Mouse (Mus musculus): ENCODE measurements around the gene Copz1.

Gene Copz1

DNA sequence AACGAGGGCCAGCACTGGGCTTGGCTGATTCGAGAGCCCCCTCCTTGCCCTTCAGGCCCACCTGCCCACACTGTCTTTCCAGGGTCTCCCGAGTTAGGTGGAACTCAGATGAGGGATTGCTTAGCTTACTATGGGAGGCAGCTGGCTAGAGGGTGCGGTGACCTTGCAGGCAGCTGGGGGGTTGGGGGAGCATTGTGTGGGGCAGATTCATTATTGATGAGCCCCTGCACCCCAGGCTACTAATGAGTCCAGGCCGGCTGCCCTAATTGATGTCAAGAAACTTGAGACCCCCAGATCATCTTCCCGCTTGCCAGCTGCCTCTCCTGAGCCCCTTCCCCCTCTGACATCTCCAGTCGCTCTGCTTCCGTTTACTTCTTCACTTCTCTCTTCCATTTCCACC is 69.0 kb downstream of the Copz1 start:
- DNase-seq, result no peak

DNA sequence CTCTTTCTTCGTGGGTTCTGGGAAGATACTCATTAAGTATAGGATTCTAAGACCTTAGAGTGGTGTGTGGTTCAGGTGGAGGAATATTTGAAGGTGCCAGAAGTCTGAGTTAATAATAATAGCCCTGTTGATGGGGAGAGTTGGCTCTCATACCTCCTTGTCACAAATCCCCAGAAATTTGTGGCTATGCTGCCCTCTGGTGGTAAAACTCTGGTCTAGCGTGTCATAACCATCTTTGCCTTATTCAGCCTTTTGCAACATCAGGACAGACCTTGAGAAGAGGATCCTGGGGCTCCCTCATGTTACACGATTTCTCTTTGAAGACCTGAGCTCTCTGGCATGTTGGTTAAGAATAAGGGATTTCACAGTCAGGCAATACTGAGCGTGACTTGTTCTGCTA is 69.9 kb downstream of the Copz1 start:
- DNase-seq, result peak; percentile 86 to 88

DNA sequence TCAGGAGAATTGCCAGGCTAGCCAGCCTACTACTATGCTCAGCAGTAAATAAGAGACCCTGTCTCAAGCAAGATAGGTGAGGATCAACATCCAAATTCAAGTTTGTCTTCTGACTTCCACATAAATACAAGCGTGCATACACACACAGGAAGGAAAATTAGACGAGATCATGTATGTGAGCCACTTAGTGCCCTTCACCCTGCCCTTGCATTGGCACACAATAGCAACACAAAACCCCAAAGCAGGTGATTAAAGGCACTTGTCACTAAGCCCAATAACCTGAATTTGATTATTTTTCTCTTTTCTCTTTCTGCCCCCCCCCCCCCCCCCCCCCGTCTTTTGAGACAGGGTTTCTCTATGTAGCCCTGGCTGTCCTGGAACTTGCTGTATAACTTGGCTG is 70.5 kb downstream of the Copz1 start:
- no peak for DNase-seq

DNA sequence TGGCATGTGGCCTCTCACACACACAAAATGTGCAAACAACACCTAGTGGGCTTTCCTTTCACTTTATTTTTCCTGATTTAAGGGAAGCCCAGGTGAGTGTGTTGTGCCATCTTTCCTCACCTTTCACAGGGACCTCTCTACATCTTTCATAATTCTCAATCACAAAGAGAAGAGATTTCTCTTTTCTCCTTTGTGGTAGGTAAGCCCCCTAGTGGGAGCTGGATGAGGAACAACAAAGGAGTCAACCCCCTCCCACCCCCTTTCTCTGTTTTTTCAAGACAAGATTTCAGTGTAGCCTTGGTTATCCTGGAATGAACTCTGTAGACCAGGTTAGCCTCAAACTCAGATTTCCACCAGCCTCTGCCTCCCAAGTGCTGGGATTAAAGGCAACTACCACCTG is 71.0 kb downstream of the Copz1 start:
- DNase-seq, result no peak

DNA sequence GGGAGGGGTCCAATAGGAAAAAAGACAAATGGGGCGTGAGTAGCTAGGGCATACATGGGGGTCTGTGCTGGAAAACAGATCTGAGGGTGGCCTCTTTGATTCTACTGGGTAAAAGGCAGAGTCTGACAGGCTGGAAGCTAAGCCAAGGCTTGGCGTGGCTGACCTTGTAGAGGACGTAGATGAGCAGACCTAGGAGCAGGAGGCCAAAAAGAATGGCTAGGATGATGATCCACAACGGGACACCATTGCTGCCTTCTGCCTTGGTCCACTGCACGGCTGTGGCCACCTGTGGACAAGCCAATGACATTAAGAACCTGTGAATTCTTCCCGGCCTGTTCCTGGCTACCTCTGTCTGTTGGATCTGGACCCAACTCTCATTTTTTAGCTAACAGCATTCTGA is 73.3 kb downstream of the Copz1 start:
- DNase-seq, result no peak

DNA sequence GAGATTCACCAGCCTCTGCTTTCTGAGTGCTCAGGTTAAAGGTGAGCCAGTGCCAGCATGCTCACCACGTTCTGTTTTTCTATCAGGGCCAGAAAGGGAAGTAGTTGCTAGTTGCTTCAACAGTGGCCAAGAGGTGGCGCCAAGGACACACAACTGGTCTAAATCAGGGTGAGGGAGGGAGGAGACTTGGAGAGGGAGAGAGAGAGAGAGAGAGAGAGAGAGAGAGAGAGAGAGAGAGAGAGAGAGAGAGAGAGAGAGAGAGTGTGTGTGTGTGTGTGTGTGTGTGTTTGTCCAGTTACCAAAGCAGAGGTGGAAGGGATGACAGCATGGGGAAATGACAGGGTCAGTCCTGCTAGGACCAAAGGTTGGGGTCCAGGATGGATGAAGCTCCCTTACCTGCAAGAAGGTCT is 74.8 kb downstream of the Copz1 start:
- peak; percentile 80 to 87 for DNase-seq
